Mouse (Mus musculus): ENCODE measurements at regions not wholly inside any gene's neighbourhood (a gene's known extent, or its start where the extent isn't known, plus 50 kb on each side); places are given as distances from the start of the nearest gene placed in this dataset.
A peak's percentile ranks its signal among the peaks of the same experiment; 100 is the strongest.

GRCm38 (mm10) chr9:80718516-80718915, 253.2 kb upstream of the Impg1 start:
- H3K4me1 ChIP-seq (ENCODE audit: insufficient read depth, low read length) = no peaks in the 10 kb centered on the region
- TF ChIP-seq CTCF (IDR thresholded peaks at IDR 0.05) = no peak
- DNase-seq (ENCODE audit: low spot score) (no peak), ATAC-seq (ENCODE audit: low FRiP score) (no peak)
- H3K4me3 ChIP-seq (ENCODE audit: low read depth, low read length) = no peak overlapping the region
- H3K9me3 ChIP-seq (ENCODE audit: low read length) = no peaks in the 10 kb centered on the region
- no peak overlapping the region for H3K27ac ChIP-seq (ENCODE audit: low read depth, low read length)
- WGBS = 78% methylated on average over 4 of the region's 4 CpGs
- H3K27me3 ChIP-seq (ENCODE audit: insufficient read depth, low read length) = no peaks in the 10 kb centered on the region
- no peak overlapping the region for H3K4me2 ChIP-seq (ENCODE audit: low read depth, low read length, poor library complexity, severe bottlenecking)
- H3K9ac ChIP-seq (replicated peaks; ENCODE audit: low read length, poor library complexity, severe bottlenecking) = no peak overlapping the region
- no peaks in the 10 kb centered on the region for H3K36me3 ChIP-seq (ENCODE audit: insufficient read depth, low read length)

- no peak for TF ChIP-seq CTCF (IDR thresholded peaks at IDR 0.05)
- H3K4me1 ChIP-seq (ENCODE audit: insufficient read depth, low read length) = no peaks in the 10 kb centered on the region
- no peaks in the 10 kb centered on the region for H3K27me3 ChIP-seq (ENCODE audit: insufficient read depth, low read length)
- no peak overlapping the region for H3K27ac ChIP-seq (ENCODE audit: low read depth, low read length)
- no peak overlapping the region for H3K4me2 ChIP-seq (ENCODE audit: low read depth, low read length, poor library complexity, severe bottlenecking)
- ATAC-seq (ENCODE audit: low FRiP score) (no peak), DNase-seq (ENCODE audit: low spot score) (no peak)
- H3K9me3 ChIP-seq (ENCODE audit: low read length) = no peaks in the 10 kb centered on the region
- no peaks in the 10 kb centered on the region for H3K36me3 ChIP-seq (ENCODE audit: insufficient read depth, low read length)
- H3K9ac ChIP-seq (replicated peaks; ENCODE audit: low read length, poor library complexity, severe bottlenecking) = no peak overlapping the region
- no peak overlapping the region for H3K4me3 ChIP-seq (ENCODE audit: low read depth, low read length)
Measured at GRCm38 (mm10) chr9:80709781-80710180, 244.5 kb upstream of the Impg1 start.

GRCm38 (mm10) chr9:80705264-80705663, 240.0 kb upstream of the Impg1 start:
- TF ChIP-seq CTCF (IDR thresholded peaks at IDR 0.05) = no peak
- no peak overlapping the region for H3K4me3 ChIP-seq (ENCODE audit: low read depth, low read length)
- no peak overlapping the region for H3K9ac ChIP-seq (replicated peaks; ENCODE audit: low read length, poor library complexity, severe bottlenecking)
- WGBS = 82% methylated on average over 2 of the region's 2 CpGs
- no peaks in the 10 kb centered on the region for H3K9me3 ChIP-seq (ENCODE audit: low read length)
- H3K4me1 ChIP-seq (ENCODE audit: insufficient read depth, low read length) = no peaks in the 10 kb centered on the region
- no peak overlapping the region for H3K27ac ChIP-seq (ENCODE audit: low read depth, low read length)
- no peaks in the 10 kb centered on the region for H3K27me3 ChIP-seq (ENCODE audit: insufficient read depth, low read length)
- H3K36me3 ChIP-seq (ENCODE audit: insufficient read depth, low read length) = no peaks in the 10 kb centered on the region
- no peak overlapping the region for H3K4me2 ChIP-seq (ENCODE audit: low read depth, low read length, poor library complexity, severe bottlenecking)
- ATAC-seq (ENCODE audit: low FRiP score) (no peak), DNase-seq (ENCODE audit: low spot score) (no peak)

GRCm38 (mm10) chr9:80697171-80697570, 231.9 kb upstream of the Impg1 start:
- Histone ChIP-seq H3K27me3 (ENCODE audit: insufficient read depth, low read length) (no peaks in the 10 kb centered on the region), H3K9me3 (ENCODE audit: low read length) (no peaks in the 10 kb centered on the region), H3K4me2 (ENCODE audit: low read depth, low read length, poor library complexity, severe bottlenecking) (no peak overlapping the region), H3K36me3 (ENCODE audit: insufficient read depth, low read length) (no peaks in the 10 kb centered on the region), H3K4me3 (ENCODE audit: low read depth, low read length) (no peak overlapping the region), H3K27ac (ENCODE audit: low read depth, low read length) (no peak overlapping the region), H3K4me1 (ENCODE audit: insufficient read depth, low read length) (no peaks in the 10 kb centered on the region), H3K9ac (replicated peaks; ENCODE audit: low read length, poor library complexity, severe bottlenecking) (no peak overlapping the region)
- DNase-seq (ENCODE audit: low spot score) = peak; percentile 52
- no peak for ATAC-seq (ENCODE audit: low FRiP score)
- TF ChIP-seq CTCF (IDR thresholded peaks at IDR 0.05) = no peak
- 86% methylated on average over 2 of the region's 2 CpGs for WGBS

- peak; percentile 75 for ATAC-seq (ENCODE audit: low FRiP score)
- WGBS = 47% methylated on average over 9 of the region's 9 CpGs
Measured at GRCm38 (mm10) chr9:80688481-80689086, 223.3 kb upstream of the Impg1 start.

GRCm38 (mm10) chr9:80683030-80683692, 217.9 kb upstream of the Impg1 start:
- no peaks in the 10 kb centered on the region for H3K4me1 ChIP-seq (ENCODE audit: insufficient read depth, low read length)
- H3K36me3 ChIP-seq (ENCODE audit: insufficient read depth, low read length) = no peaks in the 10 kb centered on the region
- no peak overlapping the region for H3K4me2 ChIP-seq (ENCODE audit: low read depth, low read length, poor library complexity, severe bottlenecking)
- H3K4me3 ChIP-seq (ENCODE audit: low read depth, low read length) = no peak overlapping the region
- no peaks in the 10 kb centered on the region for H3K27me3 ChIP-seq (ENCODE audit: insufficient read depth, low read length)
- DNase-seq (ENCODE audit: low spot score) (no peak), ATAC-seq (ENCODE audit: low FRiP score) (no peak)
- WGBS = 67% methylated on average over 5 of the region's 5 CpGs
- H3K9me3 ChIP-seq (ENCODE audit: low read length) = no peaks in the 10 kb centered on the region
- TF ChIP-seq CTCF (IDR thresholded peaks at IDR 0.05) = no peak
- H3K9ac ChIP-seq (replicated peaks; ENCODE audit: low read length, poor library complexity, severe bottlenecking) = no peak overlapping the region
- no peak overlapping the region for H3K27ac ChIP-seq (ENCODE audit: low read depth, low read length)

More at GRCm38 (mm10) chr9:80688481-80689086, 223.3 kb upstream of the Impg1 start:
- Histone ChIP-seq H3K9ac (replicated peaks; ENCODE audit: low read length, poor library complexity, severe bottlenecking) (no peak overlapping the region), H3K27ac (ENCODE audit: low read depth, low read length) (no peak overlapping the region), H3K4me3 (ENCODE audit: low read depth, low read length) (no peak overlapping the region), H3K36me3 (ENCODE audit: insufficient read depth, low read length) (no peaks in the 10 kb centered on the region), H3K27me3 (ENCODE audit: insufficient read depth, low read length) (no peaks in the 10 kb centered on the region), H3K9me3 (ENCODE audit: low read length) (no peaks in the 10 kb centered on the region), H3K4me1 (ENCODE audit: insufficient read depth, low read length) (no peaks in the 10 kb centered on the region), H3K4me2 (ENCODE audit: low read depth, low read length, poor library complexity, severe bottlenecking) (0 out of 2 replicates have a peak overlapping the region, but pooled peaks have one; percentile 18)
- peak; percentile 72 for DNase-seq (ENCODE audit: low spot score)
- TF ChIP-seq CTCF (IDR thresholded peaks at IDR 0.05) = no peak
